Mouse (Mus musculus) heart, adult 11 months (tissue): Measurements from ENCODE around the gene B3galt1.
A peak's percentile ranks its signal among the peaks of the same experiment; 100 is the strongest.

ENCODE experiments used
- DNase-seq: peaks from one replicate; pipeline ENCODE4 v3.0.0; 2022

Gene B3galt1

DNA sequence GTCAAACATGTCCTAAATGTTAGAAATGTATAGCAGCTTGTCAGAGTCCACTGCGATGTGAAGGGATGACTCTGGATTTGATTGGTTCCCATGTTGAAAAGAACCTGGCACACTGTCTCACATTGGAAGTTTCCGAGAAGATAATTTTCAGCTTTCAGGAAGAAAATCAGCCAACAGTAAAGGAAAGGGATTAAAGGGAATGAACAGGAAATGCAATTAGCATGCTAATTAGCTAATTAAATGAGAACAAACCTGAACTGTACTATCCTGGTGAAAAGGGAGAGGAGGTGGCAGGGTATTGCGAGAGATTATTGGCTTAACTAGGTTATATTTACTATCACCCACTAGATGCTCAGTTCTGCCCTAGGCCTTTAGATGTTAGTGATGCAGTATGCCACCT is 185.9 kb downstream of the B3galt1 start:
- no peak for DNase-seq

DNA sequence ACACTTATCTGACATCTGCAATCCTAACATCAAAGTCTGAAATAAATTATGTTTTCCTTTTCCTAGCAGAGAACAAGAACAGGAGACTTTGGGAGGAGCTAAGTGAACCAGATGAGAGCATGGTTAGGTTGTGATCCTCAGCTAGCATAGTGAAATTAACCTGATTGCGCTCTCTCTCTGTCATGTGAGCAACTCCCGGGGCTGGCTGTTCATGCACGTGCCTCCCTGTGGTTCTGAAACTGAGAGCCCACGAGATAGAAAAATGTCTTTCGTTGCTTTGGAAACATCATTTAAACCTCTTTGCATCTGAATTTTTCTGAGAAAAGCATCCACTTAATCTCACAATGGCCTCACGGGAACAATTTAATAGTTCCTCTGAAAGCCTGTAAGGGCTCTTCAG is 190.8 kb downstream of the B3galt1 start:
- no peak for DNase-seq

- DNase-seq: no peak
Observed at GRCm38 (mm10) chr2:67787536-67787935, 221.9 kb downstream of the B3galt1 start.

DNA sequence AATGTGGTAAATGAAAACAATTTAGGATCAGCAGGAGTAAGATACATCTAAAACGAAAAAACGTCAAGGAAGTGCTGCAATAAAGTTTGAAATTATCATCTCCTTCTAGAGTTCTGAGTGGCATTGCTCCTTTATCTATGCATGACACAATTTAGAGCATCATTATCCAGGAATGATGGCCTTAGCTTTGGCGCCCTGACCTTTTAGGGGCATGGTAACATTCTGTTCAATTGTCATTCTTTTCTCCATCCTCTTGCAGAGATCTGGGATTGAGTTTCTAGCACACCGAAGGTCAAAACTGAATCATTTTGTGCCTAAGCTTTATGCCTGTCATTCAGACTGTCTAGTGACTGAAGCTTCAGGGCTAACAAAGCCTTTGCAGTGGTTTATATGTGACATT is 231.9 kb downstream of the B3galt1 start:
- DNase-seq: no peak

DNA sequence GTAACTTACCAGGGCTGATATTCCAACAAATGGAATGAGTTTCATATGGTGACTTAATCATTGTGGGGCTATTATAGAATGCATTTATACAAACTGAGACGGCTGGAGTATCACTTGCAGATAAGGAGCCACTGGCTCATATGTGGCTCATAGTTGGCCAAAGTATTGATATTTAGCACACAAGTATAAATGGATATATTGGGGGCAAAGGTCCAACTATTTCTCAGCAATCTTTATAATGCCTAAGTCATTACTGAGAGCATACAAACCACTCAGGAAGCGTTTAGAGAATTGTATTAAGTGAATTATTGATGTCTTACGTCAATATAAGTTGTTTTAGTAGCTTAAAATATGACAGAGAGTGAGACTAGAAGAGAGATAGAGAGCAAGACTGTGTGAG is 234.3 kb downstream of the B3galt1 start:
- DNase-seq: no peak

DNA sequence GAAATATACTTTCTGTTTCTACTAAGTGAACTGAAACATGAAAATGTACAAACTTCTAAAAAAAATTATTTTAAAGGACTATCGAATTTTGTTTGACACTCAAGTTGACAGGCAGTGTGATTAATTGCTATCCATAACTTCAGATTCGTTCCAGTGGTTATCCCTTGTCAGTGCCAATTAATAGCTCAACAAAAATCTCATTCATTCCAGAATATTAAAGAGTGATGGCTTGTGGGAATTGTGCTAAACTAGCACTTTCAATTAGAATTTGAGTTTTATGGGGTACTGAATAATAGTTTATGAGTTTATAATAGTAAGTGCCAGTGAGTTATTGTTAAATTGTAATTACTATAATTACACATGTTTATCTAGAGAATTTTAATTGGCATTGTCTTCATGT is 250.5 kb downstream of the B3galt1 start:
- DNase-seq: no peak

DNA sequence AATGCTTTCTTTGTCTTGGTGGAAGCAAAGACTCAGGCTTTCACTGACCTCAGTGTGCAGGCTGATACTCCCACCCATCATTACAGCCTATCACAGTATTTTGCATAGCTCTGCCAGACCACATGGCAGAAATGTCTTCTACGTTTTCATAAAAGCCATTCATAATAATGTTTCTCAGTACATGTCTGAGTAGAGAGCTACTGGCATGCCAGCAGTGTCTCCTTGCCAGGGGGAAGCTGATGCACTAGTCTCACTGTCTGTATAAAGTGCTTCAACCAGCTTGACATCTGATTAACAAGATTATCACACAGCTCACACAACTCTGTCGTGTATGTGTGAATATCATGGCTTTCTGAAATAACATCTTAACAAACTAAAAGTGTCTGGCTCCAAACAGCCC is 252.3 kb downstream of the B3galt1 start:
- no peak for DNase-seq

GRCm38 (mm10) chr2:67822360-67822759 is 256.7 kb downstream of the B3galt1 start:
- no peak for DNase-seq

- DNase-seq: peak; percentile 92
Observed at GRCm38 (mm10) chr2:67827697-67828096, 262.0 kb downstream of the B3galt1 start.

GRCm38 (mm10) chr2:67829055-67829915 is 263.6 kb downstream of the B3galt1 start:
- DNase-seq: peak; percentile 89

DNA sequence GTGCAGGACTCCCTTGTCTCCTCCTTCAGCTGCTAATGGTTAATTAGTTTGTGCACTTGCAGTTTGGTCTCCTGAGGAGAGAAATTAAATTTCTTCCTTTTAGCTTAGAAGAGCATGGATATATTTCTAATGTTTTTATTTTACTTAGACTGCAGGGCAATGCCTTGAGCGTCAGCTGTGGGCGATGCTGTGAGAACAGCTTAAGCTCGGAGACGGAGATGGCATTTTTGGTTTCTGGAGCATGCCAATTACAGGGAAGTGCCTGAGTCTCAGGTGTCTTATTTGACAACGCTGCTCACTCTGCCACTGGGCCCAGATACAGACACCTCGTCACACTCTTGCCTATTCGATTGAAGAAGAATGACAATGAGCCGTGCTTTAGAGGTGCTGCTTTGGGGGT is 282.1 kb downstream of the B3galt1 start:
- no peak for DNase-seq

DNA sequence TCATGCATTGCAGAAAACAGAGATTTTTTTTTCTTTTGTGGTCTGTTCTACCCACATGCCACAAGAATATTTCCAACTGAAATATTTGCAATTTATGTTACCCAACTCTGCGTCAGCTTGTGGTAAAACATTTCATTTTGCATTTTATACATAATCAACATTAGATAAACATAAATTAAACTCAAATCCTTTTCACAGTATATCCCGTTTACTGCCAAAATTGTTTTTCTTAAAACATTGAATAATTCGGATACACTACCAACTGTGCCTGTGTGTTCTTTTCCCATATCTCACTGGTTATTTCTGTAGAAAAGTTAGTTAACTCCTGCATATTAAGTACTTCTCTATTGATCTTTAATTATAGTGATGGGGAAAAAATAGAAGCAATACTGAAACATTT is 285.1 kb downstream of the B3galt1 start:
- DNase-seq: no peak

DNA sequence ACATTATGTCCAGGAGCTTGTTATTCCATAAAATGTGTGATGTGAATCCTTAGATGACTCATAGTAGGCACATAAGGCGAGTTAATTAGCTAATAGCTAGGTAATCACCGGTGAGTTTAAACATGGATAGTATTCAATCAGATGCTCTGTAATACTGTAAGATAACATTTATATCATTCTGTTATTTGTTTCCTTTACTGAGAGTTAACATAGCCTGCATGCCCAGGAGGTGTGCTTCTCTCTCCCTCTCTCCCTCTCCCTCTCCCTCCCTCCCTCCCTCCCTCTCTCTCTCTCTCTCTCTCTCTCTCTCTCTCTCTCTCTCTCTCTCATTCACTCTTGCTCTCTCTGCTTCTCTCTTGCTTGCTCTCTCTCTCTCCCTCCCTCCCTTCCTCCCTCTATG is 292.7 kb downstream of the B3galt1 start:
- no peak for DNase-seq

DNA sequence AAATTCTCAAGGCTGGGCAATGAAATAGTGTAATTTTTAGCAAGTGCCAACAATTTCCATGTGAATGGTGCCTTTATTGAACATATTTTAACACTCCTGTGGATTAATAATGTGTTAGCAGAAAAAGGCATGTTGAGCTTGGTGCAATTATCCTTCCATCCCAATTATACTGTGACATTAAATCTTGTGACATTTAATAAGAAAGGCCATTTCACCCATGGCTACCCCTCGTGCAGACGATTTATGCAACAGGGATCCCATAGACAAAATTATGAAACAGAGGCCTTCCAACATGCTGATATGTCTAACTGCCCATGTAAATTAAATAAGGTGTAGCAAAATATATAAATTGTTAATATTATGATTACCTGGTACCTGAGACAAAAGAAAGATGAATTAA is 293.3 kb downstream of the B3galt1 start:
- no peak for DNase-seq

DNA sequence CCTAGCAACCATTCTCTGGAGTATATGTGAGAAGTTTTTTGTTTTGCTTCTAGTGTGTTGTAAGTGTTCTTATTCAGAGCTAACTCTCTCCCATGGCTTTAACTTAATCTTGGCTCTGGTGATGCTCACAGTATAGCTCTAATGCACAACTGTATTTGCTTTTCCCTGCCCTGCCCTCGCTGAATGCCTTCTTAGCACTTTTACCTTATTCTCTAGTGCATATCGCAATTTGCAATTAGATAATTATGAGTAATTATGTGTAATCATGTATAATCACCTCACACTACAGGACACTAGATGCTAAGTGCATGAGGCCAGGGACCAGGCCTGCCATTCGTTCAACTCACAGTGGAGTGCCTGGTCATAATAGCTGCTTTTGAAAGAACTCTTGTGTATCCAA is 307.7 kb downstream of the B3galt1 start:
- DNase-seq: no peak

DNA sequence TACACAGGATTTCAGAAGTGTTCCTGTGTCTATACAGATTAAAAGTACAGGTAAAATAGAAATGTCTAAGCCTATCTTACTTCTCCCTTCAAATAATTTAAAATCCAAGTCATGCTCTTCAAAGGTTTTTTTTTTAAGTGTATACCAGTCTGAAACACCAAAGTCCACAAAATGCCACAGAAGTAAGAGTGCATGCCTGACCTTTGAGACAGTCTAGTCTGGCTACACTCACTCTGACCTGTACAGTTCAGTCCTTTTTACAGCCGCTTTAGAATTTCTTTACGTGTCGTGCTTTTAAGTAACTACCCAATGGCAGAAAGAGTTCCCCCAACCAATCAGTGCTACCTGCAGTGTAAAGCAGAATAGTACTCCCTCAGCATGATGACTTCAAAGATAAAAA is 314.2 kb downstream of the B3galt1 start:
- no peak for DNase-seq

DNA sequence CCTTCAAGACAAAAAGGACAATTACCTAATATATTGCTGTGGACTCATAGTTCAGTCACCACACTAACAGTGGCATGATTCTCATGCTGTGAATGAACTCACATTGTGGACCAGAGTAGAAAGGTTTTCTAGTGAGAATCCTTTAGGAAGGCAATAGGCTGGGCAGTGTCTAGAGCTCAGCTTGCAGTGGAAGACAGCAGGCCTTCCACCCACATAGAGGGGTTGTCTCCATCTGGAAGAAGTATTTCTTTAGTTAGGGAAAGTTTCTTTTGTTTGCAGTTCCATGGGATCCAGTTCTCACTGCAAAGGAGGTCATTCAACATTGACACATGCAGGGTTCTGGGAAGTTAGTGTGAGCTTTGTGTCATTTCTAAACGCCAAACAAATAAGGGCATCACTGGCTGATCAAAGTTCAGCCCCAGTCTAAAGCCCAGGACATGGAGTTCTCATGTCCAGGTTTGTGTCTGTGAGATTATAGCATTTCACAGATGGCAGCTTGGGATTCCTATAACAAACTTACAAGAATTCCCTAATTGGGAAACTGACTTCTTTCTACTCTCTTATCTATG is 316.1 kb downstream of the B3galt1 start:
- no peak for DNase-seq

GRCm38 (mm10) chr2:67897956-67898689 is 332.5 kb downstream of the B3galt1 start:
- no peak for DNase-seq

- DNase-seq: no peak
Observed at GRCm38 (mm10) chr2:67901574-67901973, 335.9 kb downstream of the B3galt1 start.

GRCm38 (mm10) chr2:67902651-67903292 is 337.1 kb downstream of the B3galt1 start:
- DNase-seq: no peak

- no peak for DNase-seq
Observed at GRCm38 (mm10) chr2:67903769-67904168, 338.1 kb downstream of the B3galt1 start.

- DNase-seq: no peak
Observed at GRCm38 (mm10) chr2:67931994-67932393, 366.3 kb downstream of the B3galt1 start.

- DNase-seq: no peak
Observed at GRCm38 (mm10) chr2:67948408-67948807, 382.7 kb downstream of the B3galt1 start.
